ENCODE assay signal across 7 mouse cellular contexts in genomic region chr3:152347227-152347626, GRCm38 (mm10). TPM values are rescaled to one million over a fixed set of nuclear protein-coding genes. Genes with fewer than 3 reads are reported as not detected.
DNase-seq lines count a peak whose midpoint lies in the region; ATAC-seq and TF ChIP-seq lines count a peak whose summit lies in the region.

No protein-coding gene starts in this region.

- no peak for ATAC-seq in forebrain, embryonic 12.5 days (ENCODE audit: low FRiP score)
- peak; percentile 47; the same call in 1 of the 2 replicates for ATAC-seq in liver, embryonic 14.5 days (ENCODE audit: insufficient read depth)

- intact Hi-C loops in left cerebral cortex, postnatal 10 days (cut with DNase I), result no loop called here

- H3K79me2 ChIP-seq in CH12.LX (replicated peaks; ENCODE audit: control insufficient read depth, extremely low read depth, insufficient read depth, poor library complexity, severe bottlenecking), result peaks cover 43% of the 10 kb centered on the region

- TF ChIP-seq EP300 in CH12.LX (IDR thresholded peaks at IDR 0.05; ENCODE audit: low read length), result no peak
- peak; percentile 51 for TF ChIP-seq EP300 in liver, embryonic 14.5 days (IDR thresholded peaks at IDR 0.05; ENCODE audit: low read depth)

- H3K36me3 ChIP-seq in CH12.LX (replicated peaks in 1 of 2; ENCODE audit: control insufficient read depth in 1 of 2, insufficient read depth in 1 of 2, low read length in 1 of 2), result peaks cover 0 to 24% of the 10 kb centered on the region in 2 experiments
- no peaks in the 10 kb centered on the region for H3K36me3 ChIP-seq in forebrain, embryonic 12.5 days (replicated peaks)
- H3K36me3 ChIP-seq in liver, embryonic 14.5 days (replicated peaks; ENCODE audit: control insufficient read depth, insufficient read depth, low read depth), result no peaks in the 10 kb centered on the region

- H3K9me3 ChIP-seq in CH12.LX (replicated peaks; ENCODE audit: low read length), result no peaks in the 10 kb centered on the region
- no peaks in the 10 kb centered on the region for H3K9me3 ChIP-seq in forebrain, embryonic 12.5 days
- H3K9me3 ChIP-seq in liver, embryonic 14.5 days (ENCODE audit: control insufficient read depth, low read length), result no peaks in the 10 kb centered on the region

- H3K9ac ChIP-seq in CH12.LX (ENCODE audit: insufficient read depth, low read depth), result peak overlapping the region; percentile 91
- H3K9ac ChIP-seq in forebrain, embryonic 12.5 days, result peak overlapping the region; percentile 71
- H3K9ac ChIP-seq in liver, embryonic 14.5 days (replicated peaks), result peak overlapping the region; percentile 85

- H3K27me3 ChIP-seq in CH12.LX (replicated peaks), result no peaks in the 10 kb centered on the region
- no peaks in the 10 kb centered on the region for H3K27me3 ChIP-seq in forebrain, embryonic 12.5 days
- H3K27me3 ChIP-seq in liver, embryonic 14.5 days (ENCODE audit: control insufficient read depth, insufficient read depth, low read length), result no peaks in the 10 kb centered on the region

- H3K27ac ChIP-seq in CH12.LX (ENCODE audit: insufficient read depth, low read depth), result no peak overlapping the region
- no peak overlapping the region for H3K27ac ChIP-seq in forebrain, embryonic 12.5 days
- peak overlapping the region; percentile 72 for H3K27ac ChIP-seq in liver, embryonic 14.5 days

- dilution Hi-C loops in CH12.LX (cut with MboI; ENCODE audit: extremely low pct_ligation_motif_present, extremely low pct_unique_long_range_greater_than_20kb, low sequenced_read_pairs), result no loop called here

- no peak for TF ChIP-seq POLR2A in CH12.LX (IDR thresholded peaks at IDR 0.05; ENCODE audit: low read depth, low read length)

- TF ChIP-seq CTCF in CH12.LX (conservative IDR thresholded peaks at IDR 0.05 in 1 of 2, IDR thresholded peaks at IDR 0.05 in 1 of 2; ENCODE audit: low read depth in 2 of 2, low read length in 2 of 2), result no peak
- no peak for TF ChIP-seq CTCF in liver, embryonic 14.5 days (IDR thresholded peaks at IDR 0.05; ENCODE audit: low read depth)

- TF ChIP-seq RAD21 in CH12.LX (IDR thresholded peaks at IDR 0.05; ENCODE audit: low read depth, low read length), result no peak

- peaks cover 3 to 21% of the 10 kb centered on the region in 2 experiments for H3K4me1 ChIP-seq in CH12.LX (ENCODE audit: control insufficient read depth in 1 of 2, insufficient read depth in 2 of 2)
- H3K4me1 ChIP-seq in forebrain, embryonic 12.5 days, result peaks cover 26% of the 10 kb centered on the region
- H3K4me1 ChIP-seq in liver, embryonic 14.5 days (replicated peaks; ENCODE audit: control insufficient read depth in 2 of 2, insufficient read depth in 2 of 2, low read length in 1 of 2), result peaks cover 12 to 24% of the 10 kb centered on the region in 2 experiments

- WGBS in forebrain, embryonic 12.5 days, result 41% methylated on average over 3 of the region's 3 CpGs
- 13% methylated on average over 3 of the region's 3 CpGs for WGBS in liver, embryonic 14.5 days (ENCODE audit: insufficient replicate concordance)

- in situ Hi-C loops in CH12.LX (cut with MboI; ENCODE audit: low pct_ligation_motif_present, low pct_unique_long_range_greater_than_20kb, low sequenced_read_pairs), result no loop called here

- peak overlapping the region; percentile 96 for H3K4me2 ChIP-seq in CH12.LX (ENCODE audit: insufficient read depth, low read depth, poor library complexity, severe bottlenecking)
- peak overlapping the region; percentile 54 for H3K4me2 ChIP-seq in forebrain, embryonic 12.5 days
- peak overlapping the region; percentile 76 for H3K4me2 ChIP-seq in liver, embryonic 14.5 days (ENCODE audit: low read depth)

- DNase-seq in 416B (ENCODE audit: low read depth) (peak; percentile 35), CH12.LX (ENCODE audit: extremely low read depth) (no peak)
- DNase-seq in liver, embryonic 14.5 days (ENCODE audit: low read depth in 3 of 3, low spot score in 3 of 3), result peak in 2 of 3 experiments; percentile 55 to 60
- DNase-seq in ovary, adult 18-20 months (ENCODE audit: low spot score), result no peak
- DNase-seq in left cerebral cortex, postnatal 10 days (ENCODE audit: extremely low spot score in 1 of 2, low spot score in 2 of 2), result no peak
- no peak for DNase-seq in frontal cortex, postnatal 10 days (ENCODE audit: low spot score in 2 of 2)

- peak overlapping the region; percentile 69 to 72 (median 72) for H3K4me3 ChIP-seq in CH12.LX (replicated peaks in 1 of 3; ENCODE audit: low read depth in 2 of 3, low read length in 2 of 3, poor library complexity in 1 of 3)
- H3K4me3 ChIP-seq in forebrain, embryonic 12.5 days (replicated peaks), result peak overlapping the region; percentile 78
- peak overlapping the region; percentile 75 to 91 for H3K4me3 ChIP-seq in liver, embryonic 14.5 days (ENCODE audit: insufficient read depth in 1 of 2, low read depth in 2 of 2, low read length in 2 of 2)

TF ChIP-seq in CH12.LX, 34 proteins besides CTCF, POLR2A, EP300 and RAD21:
- TF ChIP-seq ETS1 (conservative IDR thresholded peaks at IDR 0.05; ENCODE audit: low read depth, low read length) (no peak), USF1 (IDR thresholded peaks at IDR 0.05; ENCODE audit: low read depth, low read length) (no peak), BHLHE40 (IDR thresholded peaks at IDR 0.05; ENCODE audit: low read depth, low read length) (no peak), MAX (IDR thresholded peaks at IDR 0.05; ENCODE audit: low read length) (no peak), UBTF (IDR thresholded peaks at IDR 0.05; ENCODE audit: low read depth, low read length) (no peak), RCOR1 (conservative IDR thresholded peaks at IDR 0.05; ENCODE audit: low read depth, low read length) (no peak), JUN (IDR thresholded peaks at IDR 0.05; ENCODE audit: insufficient read depth, low read depth, low read length) (no peak), GABPA (IDR thresholded peaks at IDR 0.05; ENCODE audit: insufficient replicate concordance, low read depth, low read length) (no peak), IRF4 (IDR thresholded peaks at IDR 0.05; ENCODE audit: low read depth, low read length) (no peak), ZMIZ1 (IDR thresholded peaks at IDR 0.05; ENCODE audit: low read depth, low read length) (no peak)

RNA-seq across cellular contexts. Expression of gene Usp33, which starts 0.9 kb away (rescaled TPM):
- total RNA-seq in CH12.LX (2012; rRNA removed), result 48.8 and 48.9 TPM in 2 replicates
- total RNA-seq in CH12.LX (2014; rRNA removed), result 54.7 and 65.5 TPM in 2 replicates
- polyA plus RNA-seq in CH12.LX (2012; ENCODE audit: insufficient read length, low read depth), result 35.8 and 38.3 TPM in 2 replicates
- polyA plus RNA-seq in forebrain, embryonic 12.5 days (2016; fragmentation: Nextera tagmentation; extraction: Ambion mirVana), result 67.4 and 72.9 TPM in 2 replicates
- 11.7 and 18.5 TPM in 2 replicates for polyA plus RNA-seq in liver, embryonic 14.5 days (2012; rRNA removed)
- polyA plus RNA-seq in liver, embryonic 14.5 days (2014; fragmentation: Nextera tagmentation; extraction: Ambion mirVana), result 23.1 and 24.8 TPM in 2 replicates
- 100 to 1,000 TPM; 116 to 117 TPM for total RNA-seq in left cerebral cortex, postnatal 10 days (2021)

RNA-seq across cellular contexts. Expression of gene Miga1, which starts 7.0 kb away (rescaled TPM):
- total RNA-seq in CH12.LX (2012; rRNA removed), result 30.7 and 32.5 TPM in 2 replicates
- 23.1 and 25.3 TPM in 2 replicates for total RNA-seq in CH12.LX (2014; rRNA removed)
- polyA plus RNA-seq in CH12.LX (2012; ENCODE audit: insufficient read length, low read depth), result 41.1 and 44.7 TPM in 2 replicates
- polyA plus RNA-seq in forebrain, embryonic 12.5 days (2016; fragmentation: Nextera tagmentation; extraction: Ambion mirVana), result 25.5 and 27.9 TPM in 2 replicates
- polyA plus RNA-seq in liver, embryonic 14.5 days (2012; rRNA removed), result 2.3 and 3.4 TPM in 2 replicates
- 3.0 and 4.4 TPM in 2 replicates for polyA plus RNA-seq in liver, embryonic 14.5 days (2014; fragmentation: Nextera tagmentation; extraction: Ambion mirVana)
- total RNA-seq in left cerebral cortex, postnatal 10 days (2021), result 10 to 100 TPM; 84.3 to 91.9 TPM

RNA-seq across cellular contexts. Expression of gene Zzz3, which starts 48.0 kb away (rescaled TPM):
- total RNA-seq in CH12.LX (2012; rRNA removed) (64.2 and 77.7 TPM in 2 replicates), CH12.LX (2014; rRNA removed) (116 and 131 TPM in 2 replicates)
- 88.4 and 94.9 TPM in 2 replicates for polyA plus RNA-seq in CH12.LX (2012; ENCODE audit: insufficient read length, low read depth)
- 51.7 and 53.1 TPM in 2 replicates for polyA plus RNA-seq in forebrain, embryonic 12.5 days (2016; fragmentation: Nextera tagmentation; extraction: Ambion mirVana)
- 7.3 and 7.8 TPM in 2 replicates for polyA plus RNA-seq in liver, embryonic 14.5 days (2012; rRNA removed)
- 17.0 and 19.1 TPM in 2 replicates for polyA plus RNA-seq in liver, embryonic 14.5 days (2014; fragmentation: Nextera tagmentation; extraction: Ambion mirVana)
- 10 to 100 TPM; 30.3 to 31.9 TPM for total RNA-seq in left cerebral cortex, postnatal 10 days (2021)

Comparison
In these comparisons a context has a peak if more than half of its experiments do, and no peak if none do; other contexts are left out.
1. DNase-seq: peak in 416B (single experiment) and liver, embryonic 14.5 days (2 of 3); none in CH12.LX (single experiment), ovary, adult 18-20 months (single experiment), left cerebral cortex, postnatal 10 days (0 of 2) and frontal cortex, postnatal 10 days (0 of 2).
2. Peak in every context shown above with its lines, with median percentiles within 50 percentile points of each other: H3K4me2 ChIP-seq, H3K4me3 ChIP-seq and H3K9ac ChIP-seq.